Mouse (Mus musculus): ENCODE data around the gene Brdt.

Brdt gene

GRCm38 (mm10) chr5:107330916-107331421 lies at the start of gene Brdt:
TSS of gene Brdt (plus strand) at chr5:107331159.
- DNase-seq (ENCODE audit: low spot score in 2 of 2), result no peak

GRCm38 (mm10) chr5:107282561-107283307 lies 48.2 kb upstream of the Brdt start:
- no peak for DNase-seq (ENCODE audit: low spot score in 2 of 2)

DNA sequence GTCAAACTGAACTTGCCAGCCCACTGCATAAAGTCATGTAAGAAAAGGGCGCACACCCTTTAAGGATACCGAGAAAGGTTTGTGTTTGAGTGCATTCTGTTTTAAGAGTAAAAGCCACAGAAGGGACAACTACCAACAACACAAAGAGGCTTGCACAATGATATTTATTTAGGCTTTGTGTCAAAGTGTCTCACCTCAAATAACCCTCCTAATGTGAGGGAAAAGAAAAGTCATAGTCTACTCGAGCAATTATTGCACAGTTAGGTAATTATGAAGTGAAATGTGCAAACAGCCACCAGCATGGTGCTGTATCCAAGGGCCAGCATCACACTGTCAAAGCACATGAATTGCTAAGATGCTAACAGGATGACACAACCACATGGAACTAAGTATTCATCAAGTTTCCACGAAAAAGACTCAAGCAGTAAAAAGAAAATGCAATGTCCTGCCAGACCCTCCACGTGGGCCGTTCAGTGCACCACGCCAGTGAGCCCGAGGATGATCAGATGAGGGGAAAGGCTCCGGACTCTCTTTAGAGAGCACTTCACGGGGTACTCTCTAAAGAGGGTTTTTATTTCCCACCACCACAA lies 46.9 kb upstream of the Brdt start:
- no peak for DNase-seq (ENCODE audit: low spot score in 2 of 2)

GRCm38 (mm10) chr5:107285563-107285962 lies 45.4 kb upstream of the Brdt start:
- no peak for DNase-seq (ENCODE audit: low spot score in 2 of 2)

GRCm38 (mm10) chr5:107287254-107287907 lies 43.6 kb upstream of the Brdt start:
- DNase-seq (ENCODE audit: low spot score in 2 of 2), result peak; percentile 58 to 71

DNA sequence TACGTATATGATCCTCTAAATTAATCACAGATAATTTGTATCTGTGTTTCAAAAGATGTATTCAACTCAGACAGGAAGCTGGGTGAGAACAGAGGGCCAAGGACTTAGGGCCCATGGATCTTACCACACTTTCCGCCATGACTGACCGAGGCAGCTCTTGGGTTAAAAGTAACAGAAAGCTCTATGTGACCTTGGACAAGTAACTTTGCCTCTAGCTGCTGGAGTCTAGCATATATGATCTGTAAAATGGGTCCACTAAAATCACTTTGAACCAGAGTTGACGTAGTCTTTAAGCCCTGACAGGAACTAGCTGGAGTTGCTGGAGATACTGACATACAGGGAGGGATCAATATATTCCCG lies 43.1 kb upstream of the Brdt start:
- DNase-seq (ENCODE audit: low spot score in 2 of 2), result no peak

- no peak for DNase-seq (ENCODE audit: low spot score in 2 of 2)
Measured at GRCm38 (mm10) chr5:107288427-107289233, 42.3 kb upstream of the Brdt start.

GRCm38 (mm10) chr5:107289234-107289764 lies 41.7 kb upstream of the Brdt start, which contains the start of gene Tgfbr3:
TSS of gene Tgfbr3 (minus strand) at chr5:107289629.
- peak; percentile 35 for DNase-seq (ENCODE audit: low spot score in 2 of 2)

DNA sequence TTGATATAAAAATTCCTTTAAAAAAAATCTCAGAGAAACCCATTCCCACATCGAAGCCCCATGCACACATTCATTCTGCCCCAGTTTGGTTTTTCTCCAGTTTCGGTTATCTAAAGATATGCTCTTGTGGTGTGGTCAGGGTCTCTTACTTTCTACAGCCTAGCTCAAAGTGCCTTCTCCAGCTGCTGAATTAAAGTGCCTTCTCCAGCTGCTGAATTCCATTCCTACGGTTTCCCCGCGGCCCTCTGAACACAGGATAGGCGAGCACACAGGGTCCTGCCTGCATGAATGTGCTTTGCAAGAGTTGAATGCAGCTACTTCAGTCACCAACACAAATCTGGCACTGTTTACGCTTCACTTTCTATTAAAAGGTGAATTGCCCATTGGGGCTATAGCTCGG lies 41.0 kb upstream of the Brdt start:
- DNase-seq (ENCODE audit: low spot score in 2 of 2), result no peak

- DNase-seq (ENCODE audit: low spot score in 2 of 2), result no peak
Measured at GRCm38 (mm10) chr5:107294041-107294440, 36.9 kb upstream of the Brdt start.

GRCm38 (mm10) chr5:107295061-107295816 lies 35.7 kb upstream of the Brdt start:
- DNase-seq (ENCODE audit: low spot score in 2 of 2), result no peak

GRCm38 (mm10) chr5:107295817-107296511 lies 35.0 kb upstream of the Brdt start:
- no peak for DNase-seq (ENCODE audit: low spot score in 2 of 2)

DNA sequence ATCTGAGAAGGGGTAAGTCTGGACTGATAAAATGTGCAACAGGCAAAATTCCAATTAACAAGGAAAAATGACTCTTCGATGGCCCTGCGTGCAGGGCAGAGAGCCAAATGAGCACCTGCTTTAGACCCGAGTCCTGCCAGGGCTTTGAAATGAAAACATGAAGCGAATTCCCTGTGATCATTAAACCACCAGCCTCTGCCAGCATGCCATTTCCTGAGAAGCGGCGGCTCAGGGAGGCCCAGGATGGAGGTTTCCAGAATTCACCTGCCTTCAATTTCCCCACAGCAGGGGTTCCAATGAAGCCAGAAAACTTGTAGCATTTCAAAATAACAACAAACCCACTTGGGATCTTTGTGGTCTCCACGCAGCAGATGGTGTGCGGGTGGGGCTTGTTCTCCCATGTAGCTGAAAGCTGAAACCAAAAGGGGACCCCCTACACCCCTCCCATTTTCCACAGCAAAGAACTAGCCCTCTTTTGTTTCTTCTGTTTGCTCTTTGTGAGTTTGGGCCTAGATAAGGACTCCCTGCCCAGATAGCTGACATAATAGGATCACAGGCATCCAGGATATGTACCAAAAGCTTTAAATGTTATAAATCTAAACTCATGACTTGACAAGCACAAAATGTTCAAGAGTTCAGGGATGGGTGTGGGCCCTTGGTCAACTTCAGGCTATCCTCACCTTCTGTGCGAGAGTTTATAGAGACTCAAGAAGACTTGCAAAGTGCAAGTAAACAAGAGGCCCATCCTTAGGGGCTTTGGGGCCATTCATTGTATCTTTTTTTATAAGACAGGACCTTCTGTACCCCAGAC lies 34.2 kb upstream of the Brdt start:
- no peak for DNase-seq (ENCODE audit: low spot score in 2 of 2)

GRCm38 (mm10) chr5:107298854-107299253 lies 32.1 kb upstream of the Brdt start:
- no peak for DNase-seq (ENCODE audit: low spot score in 2 of 2)

- DNase-seq (ENCODE audit: low spot score in 2 of 2), result peak; percentile 18 to 24
Measured at GRCm38 (mm10) chr5:107303350-107303861, 27.6 kb upstream of the Brdt start.

DNA sequence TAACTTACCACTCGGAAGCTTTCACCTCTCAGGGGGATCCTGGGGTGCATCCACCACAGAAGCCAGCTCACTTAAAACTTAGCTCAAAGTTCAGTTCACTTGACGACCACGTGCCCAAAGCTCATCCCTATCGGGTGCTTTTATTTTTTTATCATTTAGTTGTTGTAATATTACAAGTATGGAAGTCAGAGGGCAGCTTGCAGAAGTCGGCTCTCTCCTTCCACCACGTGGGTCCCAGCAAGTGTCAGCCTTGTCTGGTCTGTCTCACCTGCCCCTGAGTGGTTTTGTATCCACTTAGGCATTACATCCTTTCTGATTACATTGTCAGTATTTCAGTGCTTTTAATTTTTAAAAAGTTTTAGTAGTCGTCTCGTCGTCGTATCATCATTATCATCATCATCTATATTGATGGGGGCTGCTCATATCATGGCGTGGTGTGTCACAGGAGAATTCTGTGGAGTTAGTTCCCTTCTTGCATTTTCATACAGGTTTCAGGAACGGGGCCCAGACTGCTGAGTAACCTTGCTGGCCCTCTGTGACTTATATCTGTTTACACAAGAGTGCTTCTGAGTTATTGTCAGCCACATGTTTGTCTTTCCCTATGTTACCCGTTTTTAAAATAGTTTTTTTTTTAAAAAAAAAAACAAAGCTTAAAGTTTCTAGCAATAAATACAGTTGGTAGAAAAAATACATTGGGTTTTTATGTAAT lies 26.7 kb upstream of the Brdt start:
- DNase-seq (ENCODE audit: low spot score in 2 of 2), result no peak

- DNase-seq (ENCODE audit: low spot score in 2 of 2), result no peak
Measured at GRCm38 (mm10) chr5:107307432-107307831, 23.5 kb upstream of the Brdt start.

DNA sequence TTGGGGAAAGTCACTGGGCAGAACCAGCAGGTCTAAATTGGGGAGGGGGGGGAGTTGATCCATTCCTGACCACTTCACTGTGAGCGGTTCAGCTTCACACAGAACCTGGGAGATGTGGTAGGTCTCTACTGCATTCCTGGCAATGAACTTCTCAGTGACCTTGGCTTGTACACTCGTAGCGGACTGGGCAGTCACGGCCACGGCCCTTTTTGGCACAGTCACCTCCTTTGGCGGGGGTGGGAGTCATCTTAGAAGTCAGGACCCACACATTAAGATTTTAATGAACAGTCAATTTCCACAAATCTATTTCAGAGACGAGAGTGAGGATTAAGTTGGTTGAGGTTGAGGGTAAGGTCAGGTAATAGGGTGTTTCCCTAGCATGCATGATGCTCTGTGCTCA lies 13.8 kb upstream of the Brdt start:
- DNase-seq (ENCODE audit: low spot score in 2 of 2), result no peak

- no peak for DNase-seq (ENCODE audit: low spot score in 2 of 2)
Measured at GRCm38 (mm10) chr5:107320703-107321102, 10.3 kb upstream of the Brdt start.

All from spleen, postnatal 36 days (tissue).